Mouse (Mus musculus): ENCODE measurements around the gene Ces1d.

Ces1d gene

GRCm38 (mm10) chr8:93140696-93141095, 56.9 kb downstream of the Ces1d start:
- no peak for DNase-seq (ENCODE audit: low read depth, low spot score)

- DNase-seq (ENCODE audit: low read depth, low spot score): no peak
These were observed 65.4 kb downstream of the Ces1d start for GRCm38 (mm10) chr8:93132196-93132595.

GRCm38 (mm10) chr8:93131233-93131980, 66.2 kb downstream of the Ces1d start, which contains the start of gene Ces1c:
Gene Ces1c, minus strand, starts transcription at chr8:93131283.
- no peak for DNase-seq (ENCODE audit: low read depth, low spot score)

- DNase-seq (ENCODE audit: low read depth, low spot score): no peak
These were observed 71.2 kb downstream of the Ces1d start for GRCm38 (mm10) chr8:93126476-93126875.

GRCm38 (mm10) chr8:93122005-93122404, 75.6 kb downstream of the Ces1d start:
- no peak for DNase-seq (ENCODE audit: low read depth, low spot score)
